Mouse (Mus musculus): Measurements from ENCODE around the gene Cldn9. TPM values are rescaled to one million over a fixed set of nuclear protein-coding genes. Genes with fewer than 3 reads are reported as not detected.

Gene Cldn9
- polyA plus RNA-seq, 1 experiment from 2014 or later = 2.3 TPM

DNA sequence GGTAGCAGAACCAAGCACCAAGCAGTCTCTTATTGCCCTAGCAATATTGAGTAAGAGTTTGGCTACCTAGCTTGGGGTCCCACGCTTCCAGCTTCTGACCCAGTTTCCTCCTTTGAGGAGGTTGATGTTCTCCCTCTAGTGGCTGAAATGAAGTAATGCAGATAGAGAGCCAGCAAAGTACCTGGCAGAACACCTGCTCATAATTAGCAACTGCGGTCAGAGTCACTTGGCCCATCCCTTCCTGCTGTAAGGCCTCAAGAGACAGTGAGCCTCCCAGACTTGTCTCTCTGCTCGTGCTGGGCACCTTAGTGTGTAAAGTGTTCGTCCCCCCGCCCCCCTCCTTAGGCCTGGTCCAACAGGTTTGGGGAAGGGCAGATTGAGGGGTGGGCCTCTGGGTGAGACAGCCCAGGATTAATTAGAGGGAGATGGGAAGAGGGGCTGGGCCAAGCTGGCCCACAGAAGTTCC is 19.2 kb downstream of the Cldn9 start:
- Histone ChIP-seq H3K4me1 (ENCODE audit: control insufficient read depth, insufficient read depth, low read length) (no peaks in the 10 kb centered on the region), H3K36me3 (ENCODE audit: control insufficient read depth, insufficient read depth, low read length) (peaks cover 28% of the 10 kb centered on the region), H3K27me3 (replicated peaks; ENCODE audit: control insufficient read depth, insufficient read depth, low read length) (peaks cover 28% of the 10 kb centered on the region), H3K27ac (ENCODE audit: low read depth, low read length) (no peak overlapping the region), H3K4me3 (ENCODE audit: low read depth, low read length) (no peak overlapping the region), H3K4me2 (ENCODE audit: low read length) (no peak overlapping the region), H3K9me3 (replicated peaks; ENCODE audit: control insufficient read depth, low read length) (no peaks in the 10 kb centered on the region), H3K9ac (ENCODE audit: low read length) (no peak overlapping the region)
- DNase-seq (ENCODE audit: low spot score) (peak; percentile 65), ATAC-seq (peak; percentile 45; the same call in 1 of the 2 replicates)
- WGBS = 10% methylated on average over 5 of the region's 5 CpGs

DNA sequence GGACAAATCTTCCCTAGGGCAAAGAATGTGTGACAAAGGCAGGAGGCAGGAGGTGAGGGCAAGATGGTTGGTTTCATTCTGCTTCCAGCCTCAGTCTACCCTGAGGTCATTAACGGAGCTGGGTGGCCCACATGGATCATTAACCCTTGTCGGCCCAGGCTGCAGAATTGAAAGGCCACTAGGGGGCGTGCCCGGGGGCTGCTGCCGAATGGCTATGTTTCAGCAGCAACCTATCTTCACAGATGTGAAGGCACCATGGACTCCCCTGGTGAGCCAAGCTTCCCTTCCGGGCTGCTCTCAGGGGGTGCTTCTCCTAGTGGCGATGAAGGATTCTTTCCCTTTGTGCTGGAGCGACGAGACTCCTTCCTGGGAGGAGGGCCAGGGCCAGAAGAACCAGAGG is 22.3 kb downstream of the Cldn9 start:
- WGBS = 4% methylated on average over 9 of the region's 9 CpGs
- Histone ChIP-seq H3K36me3 (ENCODE audit: control insufficient read depth, insufficient read depth, low read length) (0 out of 2 replicates have a peak, but pooled peaks cover 5% of the 10 kb centered on the region), H3K4me3 (ENCODE audit: low read depth, low read length) (no peak overlapping the region), H3K9me3 (replicated peaks; ENCODE audit: control insufficient read depth, low read length) (no peaks in the 10 kb centered on the region), H3K27me3 (replicated peaks; ENCODE audit: control insufficient read depth, insufficient read depth, low read length) (peaks cover 34% of the 10 kb centered on the region), H3K4me2 (ENCODE audit: low read length) (no peak overlapping the region), H3K9ac (ENCODE audit: low read length) (no peak overlapping the region), H3K4me1 (ENCODE audit: control insufficient read depth, insufficient read depth, low read length) (no peaks in the 10 kb centered on the region), H3K27ac (ENCODE audit: low read depth, low read length) (no peak overlapping the region)
- DNase-seq (ENCODE audit: low spot score) (no peak), ATAC-seq (no peak)

DNA sequence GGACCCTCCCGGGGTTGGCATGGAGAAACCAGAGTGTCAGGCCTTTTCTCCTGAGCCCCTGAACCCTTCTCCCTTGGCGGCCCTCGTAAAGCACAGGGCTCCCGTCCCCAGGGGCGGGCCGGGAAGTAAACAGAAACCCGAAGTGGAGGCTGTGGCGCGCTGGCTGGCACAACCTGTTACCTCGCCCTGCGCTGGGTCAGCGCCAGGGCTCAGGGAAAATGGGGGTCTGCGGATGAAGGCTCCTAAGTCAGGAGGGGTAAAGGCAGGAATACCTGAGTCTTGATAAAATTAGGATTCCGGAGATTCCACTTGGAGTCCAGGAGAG is 23.0 kb downstream of the Cldn9 start:
- WGBS = 3% methylated on average over 13 of the region's 14 CpGs
- H3K36me3 ChIP-seq (ENCODE audit: control insufficient read depth, insufficient read depth, low read length) = no peaks in the 10 kb centered on the region
- no peaks in the 10 kb centered on the region for H3K4me1 ChIP-seq (ENCODE audit: control insufficient read depth, insufficient read depth, low read length)
- H3K27me3 ChIP-seq (replicated peaks; ENCODE audit: control insufficient read depth, insufficient read depth, low read length) = peaks cover 34% of the 10 kb centered on the region
- no peaks in the 10 kb centered on the region for H3K9me3 ChIP-seq (replicated peaks; ENCODE audit: control insufficient read depth, low read length)
- H3K4me2 ChIP-seq (ENCODE audit: low read length) = no peak overlapping the region
- no peak overlapping the region for H3K4me3 ChIP-seq (ENCODE audit: low read depth, low read length)
- H3K27ac ChIP-seq (ENCODE audit: low read depth, low read length) = no peak overlapping the region
- no peak overlapping the region for H3K9ac ChIP-seq (ENCODE audit: low read length)
- DNase-seq (ENCODE audit: low spot score) (no peak), ATAC-seq (no peak)

DNA sequence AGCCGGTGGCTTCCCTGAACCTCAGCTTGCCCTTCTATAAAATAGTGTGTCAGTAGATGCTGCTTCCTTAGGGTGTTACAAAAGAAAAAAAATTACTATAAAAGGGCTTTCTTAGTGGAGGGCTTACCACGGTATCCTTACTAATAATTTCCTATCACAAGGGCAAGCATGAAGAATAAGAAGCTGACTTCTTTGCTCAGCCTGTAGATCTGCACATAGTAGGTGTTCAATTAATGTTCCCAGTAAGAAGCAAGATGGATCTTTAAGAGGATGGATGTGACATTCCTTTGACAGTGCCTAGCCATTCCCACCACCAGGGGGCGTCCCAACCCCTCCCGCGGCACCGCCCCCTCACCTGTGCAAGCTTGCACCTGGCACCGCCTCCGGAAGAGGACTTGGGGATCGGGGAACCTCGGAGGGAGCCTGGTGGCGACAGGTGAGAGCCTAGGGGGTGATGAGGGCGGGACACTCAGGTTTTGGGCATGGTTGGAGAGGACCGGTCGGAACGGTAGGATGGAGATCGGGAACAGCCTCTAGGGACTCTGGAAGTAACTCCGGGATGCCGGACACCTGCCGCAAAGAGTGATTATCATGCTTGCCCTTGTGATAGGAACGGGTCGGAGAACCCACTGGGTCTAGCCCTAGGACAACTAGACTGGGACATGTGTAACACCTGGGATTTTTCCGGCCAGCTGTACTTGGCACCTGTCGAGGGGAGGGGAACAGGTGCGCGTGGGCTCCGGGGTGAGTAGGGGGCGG is 23.5 kb downstream of the Cldn9 start, which contains the start of gene Bicdl2:
Gene Bicdl2 (plus strand): TSS at position 390 of the 759 bp plus-strand sequence.
- ATAC-seq = no peak
- H3K9me3 ChIP-seq (replicated peaks; ENCODE audit: control insufficient read depth, low read length) = no peaks in the 10 kb centered on the region
- no peaks in the 10 kb centered on the region for H3K36me3 ChIP-seq (ENCODE audit: control insufficient read depth, insufficient read depth, low read length)
- no peak within 1 kb of the TSS for H3K4me2 ChIP-seq (ENCODE audit: low read length)
- H3K27me3 ChIP-seq (replicated peaks; ENCODE audit: control insufficient read depth, insufficient read depth, low read length) = peaks cover 34% of the 10 kb centered on the region
- no peak for DNase-seq (ENCODE audit: low spot score)
- H3K4me3 ChIP-seq (ENCODE audit: low read depth, low read length) = no peak within 1 kb of the TSS
- 5% methylated on average over 27 of the region's 27 CpGs for WGBS
- no peak within 1 kb of the TSS for H3K9ac ChIP-seq (ENCODE audit: low read length)
- no peak within 1 kb of the TSS for H3K27ac ChIP-seq (ENCODE audit: low read depth, low read length)
- H3K4me1 ChIP-seq (ENCODE audit: control insufficient read depth, insufficient read depth, low read length) = no peaks in the 10 kb centered on the region

DNA sequence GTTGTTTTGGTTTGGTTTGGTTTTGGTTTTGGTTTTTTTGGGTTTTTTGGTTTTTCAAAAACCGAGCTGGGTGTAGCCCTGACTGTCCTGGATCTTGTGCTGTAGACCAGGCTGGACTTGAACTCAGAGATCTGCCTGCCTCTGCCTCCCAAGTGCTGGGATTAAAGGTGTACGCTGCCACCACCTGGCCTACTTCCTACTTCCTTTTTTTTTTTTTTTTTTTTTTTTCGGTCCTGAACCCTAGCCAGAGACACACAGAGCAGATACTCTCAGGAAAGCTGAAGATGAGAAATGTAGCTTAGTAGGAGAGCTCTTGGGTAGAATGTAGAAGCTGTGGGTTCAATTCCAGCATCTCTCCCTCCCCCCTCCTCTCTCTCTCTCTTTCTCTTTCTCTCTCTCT is 25.4 kb downstream of the Cldn9 start:
- WGBS = 94% methylated on average over 3 of the region's 3 CpGs
- DNase-seq (ENCODE audit: low spot score) = no peak
- no peak for ATAC-seq
- peaks cover 30% of the 10 kb centered on the region for H3K27me3 ChIP-seq (replicated peaks; ENCODE audit: control insufficient read depth, insufficient read depth, low read length)
- no peak overlapping the region for H3K4me3 ChIP-seq (ENCODE audit: low read depth, low read length)
- no peak overlapping the region for H3K4me2 ChIP-seq (ENCODE audit: low read length)
- H3K27ac ChIP-seq (ENCODE audit: low read depth, low read length) = no peak overlapping the region
- H3K36me3 ChIP-seq (ENCODE audit: control insufficient read depth, insufficient read depth, low read length) = no peaks in the 10 kb centered on the region
- no peaks in the 10 kb centered on the region for H3K4me1 ChIP-seq (ENCODE audit: control insufficient read depth, insufficient read depth, low read length)
- no peaks in the 10 kb centered on the region for H3K9me3 ChIP-seq (replicated peaks; ENCODE audit: control insufficient read depth, low read length)
- H3K9ac ChIP-seq (ENCODE audit: low read length) = no peak overlapping the region

DNA sequence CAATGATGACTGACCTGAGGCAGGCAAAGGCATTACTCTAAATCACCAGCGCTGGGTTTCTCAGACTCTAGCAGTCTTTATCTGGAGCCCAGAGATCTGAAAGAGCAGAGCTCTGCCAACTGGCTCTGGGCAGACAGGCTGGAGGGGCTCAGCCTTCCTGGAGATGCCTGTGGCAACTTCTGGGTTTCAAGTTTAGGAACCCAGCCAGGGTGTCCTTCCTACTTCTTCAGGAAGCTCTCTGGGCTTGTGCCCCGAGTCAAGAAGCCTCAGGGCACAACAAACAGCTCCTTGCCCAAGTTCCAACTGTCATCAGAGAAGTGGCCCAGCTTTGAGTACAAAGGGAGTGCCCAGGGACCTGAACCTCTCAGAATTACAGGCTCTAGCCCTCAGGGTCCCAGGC is 29.4 kb downstream of the Cldn9 start:
- Histone ChIP-seq H3K9ac (ENCODE audit: low read length) (no peak overlapping the region), H3K4me1 (ENCODE audit: control insufficient read depth, insufficient read depth, low read length) (no peaks in the 10 kb centered on the region), H3K27ac (ENCODE audit: low read depth, low read length) (no peak overlapping the region), H3K4me2 (ENCODE audit: low read length) (no peak overlapping the region), H3K27me3 (replicated peaks; ENCODE audit: control insufficient read depth, insufficient read depth, low read length) (0 out of 2 replicates have a peak, but pooled peaks cover 5% of the 10 kb centered on the region), H3K9me3 (replicated peaks; ENCODE audit: control insufficient read depth, low read length) (no peaks in the 10 kb centered on the region), H3K4me3 (ENCODE audit: low read depth, low read length) (no peak overlapping the region), H3K36me3 (ENCODE audit: control insufficient read depth, insufficient read depth, low read length) (no peaks in the 10 kb centered on the region)
- DNase-seq (ENCODE audit: low spot score) (no peak), ATAC-seq (no peak)
- 70% methylated on average over 2 of the region's 2 CpGs for WGBS

DNA sequence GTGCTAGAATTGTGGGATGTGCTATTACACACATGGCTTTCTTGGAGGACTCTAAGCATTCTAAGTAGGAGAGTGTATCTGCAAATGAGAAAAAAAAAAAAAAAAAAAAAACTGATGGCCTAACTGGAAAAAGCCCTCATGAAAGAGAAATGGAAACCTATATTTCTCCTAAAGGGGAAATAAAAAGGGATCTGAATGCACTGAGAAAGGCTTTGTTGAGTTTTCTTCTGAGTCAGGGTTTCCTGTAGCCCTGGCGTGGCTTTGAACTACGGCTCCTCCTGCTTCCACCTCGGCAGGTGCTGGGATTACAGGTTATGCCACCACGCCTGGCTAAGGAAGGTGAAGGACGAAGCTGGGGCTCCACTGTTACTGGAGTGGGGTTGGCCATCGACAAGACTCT is 29.8 kb downstream of the Cldn9 start:
- 65% methylated on average over 6 of the region's 6 CpGs for WGBS
- DNase-seq (ENCODE audit: low spot score) (no peak), ATAC-seq (no peak)
- Histone ChIP-seq H3K4me3 (ENCODE audit: low read depth, low read length) (no peak overlapping the region), H3K4me1 (ENCODE audit: control insufficient read depth, insufficient read depth, low read length) (no peaks in the 10 kb centered on the region), H3K27me3 (replicated peaks; ENCODE audit: control insufficient read depth, insufficient read depth, low read length) (0 out of 2 replicates have a peak, but pooled peaks cover 5% of the 10 kb centered on the region), H3K4me2 (ENCODE audit: low read length) (no peak overlapping the region), H3K9me3 (replicated peaks; ENCODE audit: control insufficient read depth, low read length) (no peaks in the 10 kb centered on the region), H3K27ac (ENCODE audit: low read depth, low read length) (no peak overlapping the region), H3K9ac (ENCODE audit: low read length) (no peak overlapping the region), H3K36me3 (ENCODE audit: control insufficient read depth, insufficient read depth, low read length) (no peaks in the 10 kb centered on the region)

DNA sequence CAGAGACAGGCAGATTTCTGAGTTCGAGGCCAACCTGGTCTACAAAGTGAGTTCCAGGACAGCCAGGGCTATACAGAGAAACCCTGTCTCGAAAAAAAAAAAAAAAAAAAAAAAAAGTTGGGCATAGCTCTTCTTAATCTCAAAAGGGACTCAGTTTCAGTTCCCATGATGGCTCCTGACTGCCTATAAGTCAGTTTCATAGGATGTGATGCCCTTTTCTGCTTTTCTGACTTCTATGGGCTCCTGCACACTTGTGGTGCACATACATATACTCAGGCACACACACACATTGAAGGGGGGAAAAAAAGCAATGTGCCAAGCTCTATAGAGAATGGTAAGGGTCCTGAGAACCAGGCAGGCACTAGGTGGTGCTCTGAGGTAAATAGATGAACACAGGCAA is 30.5 kb downstream of the Cldn9 start:
- H3K36me3 ChIP-seq (ENCODE audit: control insufficient read depth, insufficient read depth, low read length) = no peaks in the 10 kb centered on the region
- no peak overlapping the region for H3K4me3 ChIP-seq (ENCODE audit: low read depth, low read length)
- no peaks in the 10 kb centered on the region for H3K9me3 ChIP-seq (replicated peaks; ENCODE audit: control insufficient read depth, low read length)
- DNase-seq (ENCODE audit: low spot score) = no peak
- H3K27me3 ChIP-seq (replicated peaks; ENCODE audit: control insufficient read depth, insufficient read depth, low read length) = 0 out of 2 replicates have a peak, but pooled peaks cover 5% of the 10 kb centered on the region
- H3K4me2 ChIP-seq (ENCODE audit: low read length) = no peak overlapping the region
- no peak overlapping the region for H3K9ac ChIP-seq (ENCODE audit: low read length)
- 75% methylated on average over 1 of the region's 2 CpGs for WGBS
- no peaks in the 10 kb centered on the region for H3K4me1 ChIP-seq (ENCODE audit: control insufficient read depth, insufficient read depth, low read length)
- ATAC-seq = no peak
- H3K27ac ChIP-seq (ENCODE audit: low read depth, low read length) = no peak overlapping the region

DNA sequence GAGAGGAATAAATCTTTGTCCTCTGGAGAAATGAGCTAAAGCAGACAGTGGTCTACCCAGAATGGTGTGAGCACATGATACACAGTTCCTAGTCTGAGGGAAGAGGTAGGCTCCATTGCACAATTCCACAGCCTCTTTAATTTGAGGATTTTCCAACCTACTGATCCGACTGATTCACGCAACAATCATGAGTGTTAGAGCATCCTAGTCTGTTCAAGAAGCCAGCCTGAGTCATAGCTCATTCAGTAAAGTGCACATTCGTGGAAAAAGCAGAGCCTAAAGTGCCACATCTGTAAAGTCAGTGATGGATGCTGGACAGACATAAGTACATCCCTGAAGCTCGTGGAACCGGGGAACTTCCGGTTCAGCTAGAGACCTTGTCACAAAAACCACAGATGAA is 32.5 kb downstream of the Cldn9 start:
- no peak overlapping the region for H3K27ac ChIP-seq (ENCODE audit: low read depth, low read length)
- no peaks in the 10 kb centered on the region for H3K4me1 ChIP-seq (ENCODE audit: control insufficient read depth, insufficient read depth, low read length)
- 81% methylated on average over 6 of the region's 6 CpGs for WGBS
- no peak for DNase-seq (ENCODE audit: low spot score)
- H3K36me3 ChIP-seq (ENCODE audit: control insufficient read depth, insufficient read depth, low read length) = no peaks in the 10 kb centered on the region
- no peak overlapping the region for H3K4me2 ChIP-seq (ENCODE audit: low read length)
- H3K4me3 ChIP-seq (ENCODE audit: low read depth, low read length) = no peak overlapping the region
- no peaks in the 10 kb centered on the region for H3K27me3 ChIP-seq (replicated peaks; ENCODE audit: control insufficient read depth, insufficient read depth, low read length)
- no peaks in the 10 kb centered on the region for H3K9me3 ChIP-seq (replicated peaks; ENCODE audit: control insufficient read depth, low read length)
- H3K9ac ChIP-seq (ENCODE audit: low read length) = no peak overlapping the region
- ATAC-seq = no peak
